Mouse (Mus musculus): ENCODE measurements at regions not wholly inside any gene's neighbourhood (a gene's known extent, or its start where the extent isn't known, plus 50 kb on each side); places are given as distances from the start of the nearest gene placed in this dataset.

GRCm38 (mm10) chr14:106669281-106669680 is 563.3 kb downstream of the Trim52 start:
- DNase-seq, result peak; percentile 82

GRCm38 (mm10) chr14:106677970-106678369 is 572.0 kb downstream of the Trim52 start:
- peak; percentile 11 for DNase-seq

- no peak for DNase-seq
These were observed 575.2 kb downstream of the Trim52 start for GRCm38 (mm10) chr14:106681193-106681592.

- no peak for DNase-seq
These were observed 581.4 kb downstream of the Trim52 start for GRCm38 (mm10) chr14:106687361-106687760.

GRCm38 (mm10) chr14:106714020-106714419 is 608.0 kb downstream of the Trim52 start:
- no peak for DNase-seq

- peak; percentile 3 for DNase-seq
These were observed 627.8 kb downstream of the Trim52 start for GRCm38 (mm10) chr14:106733825-106734224.

GRCm38 (mm10) chr14:106740857-106741256 is 634.9 kb downstream of the Trim52 start:
- peak; percentile 1 for DNase-seq

- no peak for DNase-seq
These were observed 654.2 kb downstream of the Trim52 start for GRCm38 (mm10) chr14:106760150-106760549.

- DNase-seq, result no peak
These were observed 657.1 kb downstream of the Trim52 start for GRCm38 (mm10) chr14:106763089-106763605.

GRCm38 (mm10) chr14:106765884-106766467 is 660.0 kb downstream of the Trim52 start:
- DNase-seq, result peak; percentile 27
